Mouse (Mus musculus): Measurements from ENCODE around the gene Rbmy.
"Not testable (repeated sequence)": the region's sequence is repeated elsewhere in the genome, so short reads cannot be mapped to it uniquely, and the experiment has no call there.

Gene Rbmy

GRCm38 (mm10) chrY:2830380-2830779, at the start of gene Rbmy, which contains the start of gene Gm10256:
Rbmy (plus strand) TSS chrY:2830680.
Gm10256 (plus strand) TSS chrY:2830699.
- DNase-seq (ENCODE audit: low read depth, low spot score) = not testable (repeated sequence)

GRCm38 (mm10) chrY:2796105-2796504, 34.4 kb upstream of the Rbmy start, which contains the start of gene Gm4064:
Gm4064 (minus strand) TSS chrY:2796205.
- DNase-seq (ENCODE audit: low read depth, low spot score) = not testable (repeated sequence)
